8 mouse cellular contexts compared by ENCODE assay signal in the genomic region with DNA sequence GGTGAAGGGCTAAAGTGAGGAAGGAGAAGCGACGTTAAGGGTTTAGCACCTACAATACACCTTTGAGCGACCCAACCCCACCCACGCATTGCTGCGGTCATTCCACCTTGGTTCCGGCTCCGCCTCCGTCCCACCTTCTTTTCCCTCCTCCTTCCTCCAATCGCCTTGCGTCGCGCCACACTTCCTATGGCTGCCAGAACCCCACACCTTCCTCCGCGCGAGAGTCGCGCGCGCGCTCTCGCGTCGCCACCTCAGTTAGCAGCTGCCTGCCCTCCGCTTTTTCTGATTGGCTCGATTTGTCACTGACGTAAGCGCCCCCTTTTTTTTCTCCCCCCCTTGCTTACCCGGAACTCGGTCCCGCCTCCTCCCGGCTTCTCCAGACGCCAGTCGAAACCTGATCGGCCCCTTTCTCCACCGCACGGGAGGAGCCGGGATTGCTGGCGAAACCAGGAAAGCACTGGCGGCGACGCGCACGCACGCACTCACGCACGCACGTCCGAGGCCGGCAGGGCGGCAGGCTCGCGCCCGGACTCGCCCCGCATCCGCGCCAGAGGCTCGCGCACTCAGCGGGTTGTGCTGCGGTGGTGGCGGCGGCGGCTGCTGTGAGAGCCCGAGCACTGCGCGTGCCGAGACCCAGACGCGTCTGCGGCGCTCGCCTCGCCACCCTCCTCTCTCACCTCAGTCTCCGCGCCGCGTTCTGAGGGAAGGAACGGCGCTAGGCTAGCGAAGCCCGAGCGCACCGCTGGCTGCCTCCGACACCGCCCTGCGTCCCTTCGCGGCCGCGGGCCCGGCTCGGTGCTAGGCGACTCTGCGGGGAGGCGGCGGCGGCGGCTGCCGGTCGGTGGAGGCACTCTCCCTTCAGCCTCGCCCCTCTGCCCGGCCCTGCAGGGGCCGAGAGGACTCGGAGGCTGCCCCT. TPM values are rescaled to one million over a fixed set of nuclear protein-coding genes. Genes with fewer than 3 reads are reported as not detected.
DNase-seq lines count a peak whose midpoint lies in the region; ATAC-seq and TF ChIP-seq lines count a peak whose summit lies in the region.

A gene (plus strand): TSS at position 197 of the 916 bp plus-strand sequence.

- in situ Hi-C loops in ES-E14 (cut with MboI; ENCODE audit: low sequenced_read_pairs in 2 of 2, unreplicated experiment in 2 of 2): no loop called here

- no peak for TF ChIP-seq CTCF in lung, adult 2 months (IDR thresholded peaks at IDR 0.05; ENCODE audit: insufficient read depth, low read length)

- H3K9me3 ChIP-seq in ES-E14 (ENCODE audit: control insufficient read depth, insufficient read depth, low read depth, low read length): no peaks in the 10 kb centered on the region
- H3K9me3 ChIP-seq in forebrain, embryonic 15.5 days: no peaks in the 10 kb centered on the region

- H3K4me3 ChIP-seq in ES-E14 (ENCODE audit: insufficient read depth in 1 of 2, low read depth in 1 of 2, low read length in 2 of 2, poor library complexity in 1 of 2, severe bottlenecking in 1 of 2): peak within 1 kb of the TSS; percentile 85 to 88
- peak within 1 kb of the TSS; percentile 95 for H3K4me3 ChIP-seq in forebrain, embryonic 15.5 days
- H3K4me3 ChIP-seq in lung, adult 2 months (replicated peaks; ENCODE audit: extremely low read depth, low read depth, low read length): peak within 1 kb of the TSS; percentile 88

- peak within 1 kb of the TSS; percentile 91 for H3K9ac ChIP-seq in ES-E14 (ENCODE audit: insufficient read depth, low read depth, low read length, poor library complexity, severe bottlenecking)
- peak within 1 kb of the TSS; percentile 100 for H3K9ac ChIP-seq in forebrain, embryonic 15.5 days (replicated peaks)

- peak; percentile 95 for TF ChIP-seq POLR2A in lung, adult 2 months (IDR thresholded peaks at IDR 0.05; ENCODE audit: borderline replicate concordance, extremely low read depth, low read depth, low read length)

- H3K27me3 ChIP-seq in forebrain, embryonic 15.5 days: no peaks in the 10 kb centered on the region

- under 1% methylated on average over 105 of the region's 105 CpGs for WGBS in forebrain, embryonic 15.5 days
- under 1% methylated on average over 105 of the region's 105 CpGs for WGBS in lung, adult 2 months

- H3K4me1 ChIP-seq in ES-E14 (ENCODE audit: control insufficient read depth in 2 of 2, insufficient read depth in 2 of 2, low read length in 2 of 2, poor library complexity in 1 of 2): peaks cover 3 to 8% of the 10 kb centered on the region in 2 experiments; a peak in 2 of 4 replicates
- H3K4me1 ChIP-seq in forebrain, embryonic 15.5 days: peaks cover 26% of the 10 kb centered on the region
- peaks cover 4% of the 10 kb centered on the region for H3K4me1 ChIP-seq in lung, adult 2 months (ENCODE audit: control insufficient read depth, insufficient read depth, low read length)

- H3K36me3 ChIP-seq in ES-E14 (ENCODE audit: control insufficient read depth, insufficient read depth, low read length, poor library complexity, severe bottlenecking): no peaks in the 10 kb centered on the region
- H3K36me3 ChIP-seq in forebrain, embryonic 15.5 days: no peaks in the 10 kb centered on the region

- peak within 1 kb of the TSS; percentile 86 for H3K27ac ChIP-seq in ES-E14 (ENCODE audit: insufficient read depth, low read depth, low read length, poor library complexity, severe bottlenecking)
- H3K27ac ChIP-seq in forebrain, embryonic 15.5 days (replicated peaks): peak within 1 kb of the TSS; percentile 99

- peak; percentile 98 for DNase-seq in ES-E14 (ENCODE audit: low read depth, low spot score)
- DNase-seq in cerebellum, adult 11-12 months: peak; percentile 99
- peak; percentile 98 for DNase-seq in heart, postnatal 25 days (ENCODE audit: low spot score)
- peak; percentile 98 to 99 for DNase-seq in layer of hippocampus, adult 18-20 months (ENCODE audit: low spot score in 2 of 2)
- peak; percentile 92 for DNase-seq in lung, adult 2 months
- DNase-seq in thymus, adult 18-20 months: peak; percentile 86 to 93

- peak; percentile 97 for ATAC-seq in forebrain, embryonic 15.5 days (replicated peaks)
- ATAC-seq in neutrophil, adult 5-6 weeks (ENCODE audit: extremely low read depth, insufficient number of reproducible peaks, low FRiP score, poor library complexity, severe bottlenecking): peak; percentile 95

- intact Hi-C loops in heart, postnatal 25 days (cut with DNase I): loop anchor here (2.0 kb wide), 1 partner anchor 15 kb away; no protein-coding TSS in a partner anchor

- H3K4me2 ChIP-seq in forebrain, embryonic 15.5 days (replicated peaks): peak within 1 kb of the TSS; percentile 57

TF ChIP-seq in ES-E14, 5 proteins besides CTCF, POLR2A, EP300 and RAD21:
- TF ChIP-seq CHD2 (IDR thresholded peaks at IDR 0.05; ENCODE audit: low read depth, low read length) (peak; percentile 97), MAFK (IDR thresholded peaks at IDR 0.05; ENCODE audit: insufficient read depth, low read depth, low read length) (0 out of 2 replicates have a peak, but pooled peaks have one; percentile 2), ZNF384 (IDR thresholded peaks at IDR 0.05; ENCODE audit: low read depth, low read length) (peak; percentile 91), ZC3H11A (IDR thresholded peaks at IDR 0.05; ENCODE audit: borderline replicate concordance, low read depth, low read length) (no peak), HCFC1 (IDR thresholded peaks at IDR 0.05; ENCODE audit: borderline replicate concordance, insufficient read depth, low read length) (peak; percentile 86; the same call in 1 of the 2 replicates)

RNA-seq across cellular contexts. Expression of the gene that starts here (rescaled TPM):
- 58.7 and 61.8 TPM in 2 replicates for total RNA-seq in ES-E14 (2012; rRNA removed)
- 194 and 207 TPM in 2 replicates for polyA plus RNA-seq in forebrain, embryonic 15.5 days (2015; fragmentation: Nextera tagmentation; extraction: Ambion mirVana)
- 10 to 100 TPM; 61.3 to 68.2 TPM for total RNA-seq in heart, postnatal 25 days (2021)
- total RNA-seq in layer of hippocampus, adult 18-20 months (2021): 100 to 1,000 TPM; 373 to 390 TPM
- 30.3 and 42.9 TPM in 2 replicates for polyA plus RNA-seq in lung, adult 2 months (2012; rRNA removed)
- 101 and 104 TPM in 2 replicates for total RNA-seq in neutrophil, adult 5-6 weeks (2017)

Comparison
In these comparisons a context has a peak if more than half of its experiments do, and no peak if none do; other contexts are left out.
1. Peak in every context shown above with its lines: DNase-seq, ATAC-seq, H3K4me3 ChIP-seq and H3K27ac ChIP-seq.